Mouse (Mus musculus) C2C12 (cell line): ENCODE measurements around the gene Ndufa7.

Experiments
- CTCF ChIP-seq: IDR thresholded peaks from one replicate; pipeline ENCODE4 v1.5.1; 2011; ENCODE audit not compliant: control insufficient read depth, insufficient read depth, insufficient read length
- FOSL1 ChIP-seq: IDR thresholded peaks from one replicate; pipeline ENCODE4 v1.8.0; 2011; ENCODE audit warnings: mild to moderate bottlenecking, low read length; ENCODE audit not compliant: poor library complexity, insufficient read depth, severe bottlenecking
- MAX ChIP-seq: IDR thresholded peaks from one replicate; pipeline ENCODE4 v1.6.1; 2011; ENCODE audit warnings: mild to moderate bottlenecking, control low read depth
- MYOD1 ChIP-seq: IDR thresholded peaks from one replicate; pipeline ENCODE4 v1.6.1; 2011; ENCODE audit warnings: low read depth; ENCODE audit not compliant: control insufficient read depth, insufficient read length
- MYOG ChIP-seq: IDR thresholded peaks from one replicate; pipeline ENCODE4 v1.6.1; 2011; ENCODE audit not compliant: control insufficient read depth, insufficient read length; ENCODE audit errors: extremely low read depth
- USF1 ChIP-seq: IDR thresholded peaks from one replicate; pipeline ENCODE4 v1.6.1; 2011; ENCODE audit warnings: low read depth, mild to moderate bottlenecking, control low read depth, moderate library complexity

DNA sequence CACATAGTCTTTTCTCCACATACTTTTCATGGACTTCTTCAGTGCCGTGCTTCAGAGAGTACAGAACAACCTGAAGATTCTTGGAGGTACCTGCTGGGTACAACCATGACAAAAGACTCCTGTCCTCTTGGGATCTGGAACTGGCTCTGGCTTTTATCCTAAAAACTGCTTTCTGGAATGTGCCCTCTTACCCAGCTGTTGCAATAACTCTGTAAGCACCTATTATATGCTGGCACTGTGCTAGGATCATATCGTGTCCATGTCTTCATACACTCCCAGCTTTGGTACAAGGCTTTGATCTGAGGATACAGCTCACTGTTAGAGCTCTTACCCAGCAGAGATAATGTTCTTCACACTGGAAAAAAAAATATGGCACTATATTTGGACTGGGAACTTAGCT is 39.4 kb upstream of the Ndufa7 start:
- TF ChIP-seq FOSL1 = no peak
- peak; percentile 8 for TF ChIP-seq MYOD1
- TF ChIP-seq CTCF = no peak
- no peak for TF ChIP-seq USF1
- TF ChIP-seq MAX = no peak
- TF ChIP-seq MYOG = no peak
